Mouse (Mus musculus) embryonic fibroblast, embryonic 13.5 days (primary cell): ENCODE measurements around the gene Ctrb1. TPM values are rescaled to one million over a fixed set of nuclear protein-coding genes. Genes with fewer than 3 reads are reported as not detected.
A peak's percentile ranks its signal among the peaks of the same experiment; 100 is the strongest.

Source experiments
- H3K27ac ChIP-seq: 2 replicates; pipeline ENCODE4 v1.5.1; 2012; ENCODE audit warnings: low read length, control low read depth, inconsistent platforms; ENCODE audit not compliant: insufficient read depth
- H3K4me1 ChIP-seq: 2 replicates; pipeline ENCODE4 v1.6.1; 2011; ENCODE audit warnings: low read length; ENCODE audit not compliant: control insufficient read depth, insufficient read depth
- H3K4me3 ChIP-seq: 2 replicates; pipeline ENCODE4 v1.5.1; 2011; ENCODE audit warnings: mild to moderate bottlenecking, control low read depth, low read length; ENCODE audit not compliant: insufficient read depth
- CTCF ChIP-seq: IDR thresholded peaks from 2 replicates; pipeline ENCODE4 v1.5.1; 2011; ENCODE audit warnings: mild to moderate bottlenecking, control low read depth, low read length, moderate library complexity, borderline replicate concordance; ENCODE audit not compliant: insufficient read depth
- POLR2A ChIP-seq: IDR thresholded peaks from 2 replicates; pipeline ENCODE4 v1.6.1; 2011; ENCODE audit warnings: low read depth, mild to moderate bottlenecking, control low read depth, low read length, moderate library complexity
- polyA plus RNA-seq: library from polyadenylated mRNA; stranded (reverse); fragments of >200 nt; gene quantifications from 2 replicates; pipeline ENCODE4 v1.2.4, GENCODE M21; 2011; ENCODE audit warnings: low read depth; ENCODE audit not compliant: missing spikeins, insufficient read length

Ctrb1 gene
- polyA plus RNA-seq, result not detected in 2 replicates

- no peak within 1 kb of the TSS for H3K27ac ChIP-seq
- H3K4me1 ChIP-seq, result no peaks in the 10 kb centered on the region
- no peak within 1 kb of the TSS for H3K4me3 ChIP-seq
- TF ChIP-seq POLR2A (no peak), CTCF (no peak)
These were observed at the start of gene Ctrb1 for GRCm38 (mm10) chr8:111690960-111691445. Gene Ctrb1 (minus strand): TSS chr8:111691010.

GRCm38 (mm10) chr8:111740301-111740711 lies 49.5 kb upstream of the Ctrb1 start:
- peaks cover 37% of the 10 kb centered on the region for H3K4me1 ChIP-seq
- H3K27ac ChIP-seq, result no peak overlapping the region
- no peak overlapping the region for H3K4me3 ChIP-seq
- TF ChIP-seq POLR2A (no peak), CTCF (no peak)

GRCm38 (mm10) chr8:111739604-111740003 lies 48.8 kb upstream of the Ctrb1 start:
- no peak overlapping the region for H3K27ac ChIP-seq
- no peak overlapping the region for H3K4me3 ChIP-seq
- H3K4me1 ChIP-seq, result peaks cover 39% of the 10 kb centered on the region
- TF ChIP-seq POLR2A, result no peak
- TF ChIP-seq CTCF, result no peak

GRCm38 (mm10) chr8:111738867-111739266 lies 48.1 kb upstream of the Ctrb1 start:
- TF ChIP-seq POLR2A (no peak), CTCF (no peak)
- Histone ChIP-seq H3K27ac (no peak overlapping the region), H3K4me1 (peaks cover 42% of the 10 kb centered on the region)

GRCm38 (mm10) chr8:111736321-111736720 lies 45.5 kb upstream of the Ctrb1 start:
- Histone ChIP-seq H3K4me3 (no peak overlapping the region), H3K27ac (no peak overlapping the region), H3K4me1 (peaks cover 53% of the 10 kb centered on the region)
- TF ChIP-seq POLR2A, result no peak

More at GRCm38 (mm10) chr8:111738867-111739266, 48.1 kb upstream of the Ctrb1 start:
- H3K4me3 ChIP-seq, result no peak overlapping the region

- Histone ChIP-seq H3K4me1 (peaks cover 48% of the 10 kb centered on the region), H3K27ac (peak overlapping the region; percentile 93; the same call in 1 of the 2 replicates), H3K4me3 (no peak overlapping the region)
- TF ChIP-seq CTCF (no peak), POLR2A (no peak)
These were observed 45.0 kb upstream of the Ctrb1 start for GRCm38 (mm10) chr8:111735791-111736190.

- Histone ChIP-seq H3K27ac (peak overlapping the region; percentile 93; the same call in 1 of the 2 replicates), H3K4me3 (no peak overlapping the region), H3K4me1 (peaks cover 44% of the 10 kb centered on the region)
- TF ChIP-seq POLR2A, result no peak
- no peak for TF ChIP-seq CTCF
These were observed 44.5 kb upstream of the Ctrb1 start for GRCm38 (mm10) chr8:111735335-111735761.

GRCm38 (mm10) chr8:111734244-111734960 lies 43.6 kb upstream of the Ctrb1 start:
- TF ChIP-seq POLR2A (no peak), CTCF (no peak; the same call in 1 of the 2 replicates)
- Histone ChIP-seq H3K4me1 (peaks cover 45% of the 10 kb centered on the region), H3K27ac (peak overlapping the region; percentile 93), H3K4me3 (no peak overlapping the region)

- peaks cover 51% of the 10 kb centered on the region for H3K4me1 ChIP-seq
- H3K4me3 ChIP-seq, result no peak overlapping the region
- TF ChIP-seq CTCF, result no peak
- 0 out of 2 replicates have a peak, but pooled peaks have one; percentile 13 for TF ChIP-seq POLR2A
- peak overlapping the region; percentile 93 for H3K27ac ChIP-seq
These were observed 42.9 kb upstream of the Ctrb1 start for GRCm38 (mm10) chr8:111733581-111734243.
